Mouse (Mus musculus) retina, adult 2 months (tissue): ENCODE results near the gene Cd46.

Experiments
- DNase-seq: peaks from one replicate; pipeline ENCODE4 v3.0.0-alpha.2; 2012; ENCODE audit warnings: low read depth, low spot score

The Cd46 gene

GRCm38 (mm10) chr1:195092220-195092720 is at the start of gene Cd46:
Cd46 (minus strand) TSS chr1:195092249.
- DNase-seq, result no peak

GRCm38 (mm10) chr1:195132070-195132469 is 40.0 kb upstream of the Cd46 start:
- DNase-seq, result no peak

- no peak for DNase-seq
Observed at GRCm38 (mm10) chr1:195131675-195132015, 39.6 kb upstream of the Cd46 start.

GRCm38 (mm10) chr1:195130953-195131674 is 39.1 kb upstream of the Cd46 start, which contains the start of gene Cr1l:
Cr1l (minus strand) TSS chr1:195131586.
- peak; percentile 34 for DNase-seq

GRCm38 (mm10) chr1:195130479-195130878 is 38.4 kb upstream of the Cd46 start:
- no peak for DNase-seq

DNA sequence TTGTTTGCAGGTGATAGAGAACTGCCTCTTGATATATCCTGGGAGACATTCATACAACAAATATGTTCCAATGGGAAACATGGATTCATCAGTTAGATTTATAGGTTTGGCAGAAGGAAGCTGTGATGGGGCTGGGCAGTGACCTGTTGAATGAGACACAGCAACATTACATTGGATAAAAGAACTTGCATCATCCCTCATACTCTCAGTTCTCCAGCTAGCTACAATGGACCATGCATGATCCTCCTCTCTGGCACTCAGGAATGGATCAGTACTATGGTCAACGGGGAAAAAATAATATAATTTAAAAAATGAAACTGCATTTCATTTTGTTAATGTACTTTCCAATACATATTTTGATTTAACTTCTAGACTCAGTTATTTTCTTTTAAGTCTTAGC is 37.8 kb upstream of the Cd46 start:
- DNase-seq, result no peak

DNA sequence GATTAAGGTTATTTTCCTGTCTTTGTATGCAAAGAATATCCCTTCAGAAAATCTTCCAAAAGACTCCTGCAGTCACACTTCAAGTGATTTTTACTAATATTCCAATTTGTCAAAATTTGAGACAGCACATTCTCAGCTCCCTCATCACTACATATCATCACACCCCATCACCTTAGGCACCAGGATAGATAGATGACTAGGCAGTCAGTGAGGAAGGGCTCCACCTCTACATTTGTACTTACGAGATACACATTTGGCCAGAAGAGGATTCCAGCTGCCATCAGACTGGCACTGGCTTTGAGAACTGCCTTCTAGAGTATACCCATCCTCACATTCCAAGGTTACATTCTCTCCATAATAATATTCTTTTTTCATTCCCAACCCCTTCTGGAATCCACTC is 22.4 kb upstream of the Cd46 start:
- no peak for DNase-seq

- DNase-seq, result no peak
Observed at GRCm38 (mm10) chr1:195113621-195114020, 21.6 kb upstream of the Cd46 start.

DNA sequence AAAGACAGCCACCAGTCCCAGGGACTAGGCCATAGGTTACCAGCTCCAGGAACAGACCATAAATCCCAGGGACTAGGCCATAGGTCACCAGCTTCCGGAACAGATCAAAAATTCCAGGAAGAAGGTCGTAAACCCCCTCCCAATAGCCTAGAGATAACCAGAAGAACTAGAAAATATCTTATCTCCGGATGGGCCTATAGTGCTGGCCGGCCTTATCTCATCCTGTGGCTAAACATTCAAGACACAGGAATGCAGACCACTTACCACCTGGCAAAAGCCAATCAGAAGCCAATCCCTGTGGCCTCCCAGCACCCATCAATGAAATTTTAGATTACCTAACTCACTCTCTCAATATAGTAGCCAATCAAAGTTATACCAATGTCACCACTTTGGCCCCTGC is 8.6 kb upstream of the Cd46 start:
- DNase-seq, result no peak

DNA sequence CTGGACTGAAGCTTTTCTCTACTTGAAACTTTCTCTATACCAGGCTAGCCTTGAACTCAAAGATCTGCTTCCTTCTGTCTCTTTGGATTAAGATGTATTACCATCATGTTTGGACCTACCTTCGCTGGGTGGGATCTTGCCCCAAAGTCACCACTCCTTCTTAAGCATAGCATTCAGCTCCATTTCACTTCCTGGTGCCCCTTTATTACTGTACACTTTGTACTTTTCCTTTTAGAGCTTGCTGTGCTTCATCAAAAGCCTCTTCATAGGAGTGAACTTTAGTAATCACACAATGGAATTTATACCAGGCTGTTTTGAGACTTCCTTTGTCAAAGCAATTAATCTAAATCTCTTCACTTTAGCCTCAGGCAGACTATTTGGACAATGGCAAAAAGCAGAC is 6.0 kb upstream of the Cd46 start:
- DNase-seq, result no peak

- no peak for DNase-seq
Observed at GRCm38 (mm10) chr1:195091699-195092219, 290 bp downstream of the Cd46 start.

- no peak for DNase-seq
Observed at GRCm38 (mm10) chr1:195082142-195082541, 9.9 kb downstream of the Cd46 start.

DNA sequence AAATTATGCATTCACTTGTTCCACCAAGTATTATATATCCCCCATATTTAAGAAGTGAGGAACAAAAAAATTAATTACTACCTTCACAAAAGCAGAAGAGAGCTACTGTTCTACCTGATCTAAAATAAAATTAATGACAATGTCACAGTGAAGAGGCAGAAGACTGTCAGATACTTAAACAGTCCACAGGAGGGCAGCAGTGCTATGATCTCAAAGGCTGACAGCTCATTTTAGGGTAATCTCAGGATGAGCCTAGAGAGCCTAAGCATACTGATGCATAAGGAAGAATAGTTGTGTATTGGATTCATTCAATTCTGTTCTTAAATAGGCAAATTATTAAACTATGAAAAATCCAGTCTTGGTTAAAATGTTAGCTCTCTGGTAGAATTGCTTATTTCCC is 51.6 kb downstream of the Cd46 start:
- DNase-seq, result peak; percentile 67

GRCm38 (mm10) chr1:195038386-195038785 is 53.7 kb downstream of the Cd46 start:
- DNase-seq, result no peak

DNA sequence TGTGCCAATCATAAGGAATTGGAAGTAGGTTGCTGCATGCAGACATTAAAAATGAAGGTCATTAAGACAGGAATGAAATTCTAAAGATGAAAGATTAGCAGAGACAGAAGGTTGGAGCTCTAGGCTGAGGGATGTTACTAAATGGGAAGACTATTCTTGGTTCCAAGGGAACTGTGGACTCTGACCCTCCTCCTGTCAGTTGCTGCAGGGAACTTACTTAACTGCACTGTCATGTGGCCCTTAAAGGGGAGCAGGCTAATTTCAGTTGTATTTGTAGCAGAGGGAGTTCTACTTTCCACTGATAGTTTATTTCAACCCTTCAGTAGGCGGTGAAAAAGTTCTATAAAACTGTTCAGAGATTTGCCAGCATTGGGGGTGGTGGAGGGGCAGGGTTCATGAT is 54.1 kb downstream of the Cd46 start:
- no peak for DNase-seq

DNA sequence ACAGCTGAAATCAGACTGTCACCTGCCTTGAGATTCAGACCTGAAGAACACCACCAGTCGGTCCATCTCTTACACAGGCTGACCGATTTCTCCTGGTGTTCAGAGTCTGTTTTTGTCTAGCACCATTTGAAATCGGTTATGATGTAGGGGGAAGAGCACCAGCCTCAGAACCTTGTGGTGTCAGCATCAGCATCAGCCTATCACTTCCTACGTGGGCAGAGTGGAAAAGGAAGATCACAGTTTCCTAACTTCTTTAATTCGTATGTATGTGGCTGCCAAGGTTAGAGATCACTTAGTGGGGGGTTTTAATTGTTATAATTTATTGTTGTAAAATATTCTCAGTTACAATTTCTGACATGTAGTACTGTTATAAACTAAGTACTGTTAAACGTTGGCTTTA is 54.6 kb downstream of the Cd46 start:
- no peak for DNase-seq

GRCm38 (mm10) chr1:195033941-195034340 is 58.1 kb downstream of the Cd46 start:
- DNase-seq, result no peak

DNA sequence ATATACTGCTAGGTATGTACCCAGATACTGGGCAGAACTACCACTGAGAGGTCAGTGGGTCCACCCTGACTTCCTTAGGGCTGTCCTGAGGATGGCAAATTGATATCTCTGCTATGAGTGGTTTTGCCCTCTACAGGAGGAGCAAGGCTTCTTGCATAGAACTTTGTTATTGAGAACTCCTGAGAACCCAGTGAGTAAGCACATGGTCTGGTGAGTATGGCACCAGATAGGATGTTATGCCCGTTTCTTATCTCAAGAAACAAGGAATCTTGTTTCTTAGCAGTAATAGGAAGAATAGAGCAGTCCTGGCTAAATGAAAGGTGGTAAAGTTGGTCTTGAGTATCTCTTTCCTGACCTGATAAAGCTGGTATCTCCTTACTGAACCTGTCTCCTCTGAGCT is 59.3 kb downstream of the Cd46 start:
- DNase-seq, result no peak

DNA sequence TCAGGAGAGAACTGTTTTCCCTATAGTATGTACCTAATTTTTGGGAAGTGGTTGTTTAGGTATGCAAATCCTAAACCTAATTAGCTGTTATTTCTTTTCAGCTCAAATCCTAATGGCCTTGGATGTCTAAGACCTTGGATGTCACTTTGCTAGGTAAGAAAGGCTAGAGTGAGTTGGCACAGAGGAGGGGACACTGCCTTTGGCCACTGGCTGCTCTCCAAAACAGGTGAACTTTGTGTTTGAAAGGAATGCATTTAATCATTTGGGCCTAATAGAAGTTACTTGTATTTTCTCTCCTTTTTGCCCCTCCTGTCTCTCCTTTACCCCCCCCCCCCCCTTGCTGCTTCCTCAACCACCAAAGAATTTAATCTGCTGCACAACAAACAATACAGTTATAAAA is 60.3 kb downstream of the Cd46 start:
- no peak for DNase-seq

DNA sequence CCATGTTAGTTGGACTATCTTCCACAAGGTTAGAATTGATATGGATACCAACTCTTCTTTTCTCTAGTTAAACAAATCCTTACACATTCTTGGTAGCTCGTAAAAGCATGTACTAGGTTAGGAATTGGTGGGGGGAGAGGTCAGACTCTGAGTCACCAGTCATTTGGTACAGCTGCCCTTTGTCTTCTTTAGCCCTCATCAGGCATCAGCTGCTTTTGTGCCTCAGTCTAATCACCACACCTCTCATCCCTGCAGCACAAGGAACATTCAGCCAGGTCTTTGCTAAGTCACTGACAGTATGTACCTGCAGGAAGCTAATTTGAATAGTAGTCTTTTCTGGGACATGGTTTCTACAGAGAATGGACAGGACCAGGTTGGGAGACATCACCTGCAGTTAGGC is 64.5 kb downstream of the Cd46 start:
- DNase-seq, result no peak

DNA sequence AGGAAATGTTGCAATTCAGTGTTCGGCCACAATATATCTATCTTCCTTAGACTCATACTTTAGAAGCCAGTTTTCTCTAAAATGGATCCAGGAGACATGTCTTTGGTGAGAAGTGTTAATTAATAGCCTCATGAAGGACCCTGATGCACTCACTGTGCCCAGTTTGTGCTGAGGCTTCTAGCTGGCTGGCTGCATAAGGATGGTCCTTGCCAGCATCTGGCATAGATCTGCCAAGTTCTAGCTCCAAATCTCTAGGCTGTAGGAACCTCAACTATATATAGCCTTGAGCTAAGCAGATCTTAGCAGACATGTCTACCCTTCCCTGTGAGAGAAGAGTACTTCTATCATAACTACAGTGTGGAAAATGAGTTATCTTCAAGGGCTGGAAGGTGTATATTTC is 68.2 kb downstream of the Cd46 start:
- no peak for DNase-seq

DNA sequence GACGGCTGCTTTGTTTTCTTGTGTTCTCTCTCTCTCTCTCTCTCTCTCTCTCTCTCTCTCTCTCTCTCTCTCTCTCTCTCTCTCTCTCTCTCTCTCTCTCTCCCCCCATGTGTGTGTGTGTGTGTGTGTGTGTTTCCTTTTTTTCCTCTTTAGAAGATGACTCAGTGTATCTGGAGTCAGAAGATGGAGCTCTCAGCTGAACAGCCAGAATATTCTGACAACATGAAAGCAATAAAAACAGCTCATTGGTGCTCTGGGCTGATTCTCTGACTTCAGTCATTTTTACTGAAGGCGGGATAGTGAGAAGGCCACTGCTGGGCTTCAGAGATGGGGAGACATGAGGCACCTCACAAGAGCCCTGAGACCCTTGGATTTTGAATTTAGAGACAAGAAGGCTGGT is 70.2 kb downstream of the Cd46 start:
- no peak for DNase-seq

DNA sequence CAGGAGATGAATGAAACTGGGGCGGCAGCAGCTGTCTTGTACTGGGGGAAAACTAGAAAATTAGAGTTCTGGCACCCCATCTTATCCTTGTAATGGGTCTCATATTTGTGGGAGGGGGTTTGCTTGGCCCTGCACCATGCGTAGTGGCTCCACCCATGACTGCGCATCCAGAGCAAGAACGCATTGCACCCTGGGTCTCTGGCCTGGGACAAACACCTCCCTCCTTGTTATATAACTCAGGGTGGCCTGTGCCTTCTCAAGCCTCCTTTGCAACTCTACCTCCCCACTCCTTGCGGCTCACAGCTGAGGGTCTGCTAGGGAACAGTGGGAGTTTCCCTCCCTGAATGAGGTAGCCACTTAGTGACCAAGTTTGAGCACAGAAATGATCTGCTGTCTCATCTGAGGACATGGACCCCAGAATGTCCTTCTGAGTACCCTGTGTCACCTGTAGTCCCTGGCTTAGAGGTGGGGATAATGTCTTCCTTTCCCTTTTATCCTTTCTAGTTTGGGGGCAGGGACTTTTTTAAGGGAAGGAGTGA is 72.9 kb downstream of the Cd46 start:
- DNase-seq, result no peak
